Mouse (Mus musculus) cerebellum, adult 2 months (tissue): ENCODE measurements at regions not wholly inside any gene's neighbourhood (a gene's known extent, or its start where the extent isn't known, plus 50 kb on each side); places are given as distances from the start of the nearest gene placed in this dataset.

Experiments
- CTCF ChIP-seq: fragments of 200-500 bp; IDR thresholded peaks from 2 replicates; pipeline ENCODE4 v1.5.1; 2011; ENCODE audit warnings: low read depth, mild to moderate bottlenecking, control low read depth, low read length, moderate library complexity, borderline replicate concordance; ENCODE audit not compliant: insufficient read depth
- POLR2A ChIP-seq: fragments of 200-500 bp; IDR thresholded peaks from 2 replicates; pipeline ENCODE4 v1.6.1; 2011; ENCODE audit warnings: low read length, control low read depth, borderline replicate concordance; ENCODE audit not compliant: insufficient read depth

DNA sequence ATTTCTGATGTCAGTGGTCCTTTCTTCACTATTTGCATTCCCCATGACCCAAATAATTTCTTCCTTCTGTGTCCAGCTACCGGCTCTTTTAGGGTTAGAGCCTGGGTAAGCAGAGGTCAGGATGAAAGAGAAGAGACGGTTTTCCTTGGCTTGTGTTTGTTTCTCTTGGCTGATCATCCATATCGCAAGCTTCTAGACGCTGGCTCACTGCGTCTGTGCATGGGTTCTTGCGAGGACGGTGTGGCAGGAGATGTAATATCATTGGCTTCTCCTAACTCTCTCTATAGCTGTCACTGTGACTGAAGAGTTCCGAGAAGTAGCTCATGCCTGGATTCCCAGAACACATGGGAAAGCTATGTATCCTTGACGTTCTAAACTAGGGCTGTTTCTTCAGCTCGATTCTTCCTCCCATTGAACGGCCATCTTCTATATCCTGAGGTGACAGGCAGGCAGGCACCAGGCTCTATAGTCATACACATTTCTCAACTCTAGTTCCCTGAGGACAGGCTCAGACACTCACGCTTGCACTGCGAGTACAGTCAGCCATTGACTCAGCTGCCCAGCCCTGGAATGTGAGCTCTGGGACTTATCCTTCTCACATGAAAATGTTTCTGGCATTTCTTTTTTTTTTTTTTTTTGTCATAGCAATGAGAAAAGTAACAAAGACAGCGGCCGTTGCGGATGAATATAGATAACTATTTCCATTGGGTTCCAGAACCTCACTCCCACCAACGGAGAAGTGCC is 85.0 kb downstream of the Bach1 start:
- no peak for TF ChIP-seq CTCF
- TF ChIP-seq POLR2A: no peak
